Mouse (Mus musculus) bone marrow macrophage, adult 2 months (primary cell): Measurements from ENCODE around the gene 4930402F06Rik.

Experiments used
- CTCF ChIP-seq: IDR thresholded peaks from 2 replicates; pipeline ENCODE4 v1.5.1; 2012; ENCODE audit warnings: low read depth, mild to moderate bottlenecking, low read length, moderate library complexity
- POLR2A ChIP-seq: IDR thresholded peaks from 2 replicates; pipeline ENCODE4 v1.6.1; 2012; ENCODE audit warnings: mild to moderate bottlenecking, low read depth, low read length, borderline replicate concordance

DNA sequence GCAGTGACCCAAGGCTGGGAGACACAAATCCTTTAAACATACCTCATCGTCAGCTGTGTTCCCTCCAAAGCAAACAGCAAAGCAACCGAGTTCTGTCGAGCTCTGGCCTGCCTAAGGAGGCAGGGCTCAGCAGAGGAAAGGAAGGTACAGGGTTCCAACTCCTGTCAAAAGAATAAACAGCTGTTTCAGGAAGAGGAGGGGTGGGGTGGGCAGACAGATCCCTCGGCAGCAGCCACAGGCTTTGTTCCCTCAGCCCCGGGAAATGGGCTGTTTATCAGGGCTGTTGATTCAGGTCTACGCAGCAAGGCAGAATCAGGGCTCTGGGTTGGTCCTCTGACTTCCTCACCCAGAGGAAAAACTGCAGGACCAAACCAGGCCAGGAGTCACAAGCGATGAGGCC is 35.5 kb upstream of the 4930402F06Rik start:
- TF ChIP-seq POLR2A (no peak), CTCF (no peak)
